Mouse (Mus musculus) naive thymus-derived CD4-positive, alpha-beta T cell, adult 5 months (primary cell): Measurements from ENCODE around the gene Gmpr2. TPM values are rescaled to one million over a fixed set of nuclear protein-coding genes. Genes with fewer than 3 reads are reported as not detected.

Experiments
- polyA plus RNA-seq: library from polyadenylated mRNA; unstranded; fragments of 100-300 nt; shearing (Covaris generic); gene quantifications from one replicate; pipeline ENCODE4 v1.2.1, GENCODE M21; 2017

The Gmpr2 gene
- polyA plus RNA-seq: 34.7 TPM

GRCm38 (mm10) chr14:55671833-55672740 lies at the start of gene Gmpr2, which contains the start of gene Nedd8:
Gmpr2 (plus strand) TSS chr14:55671941.
Nedd8 (minus strand) TSS chr14:55672124.

GRCm38 (mm10) chr14:55635523-55636007 lies 36.2 kb upstream of the Gmpr2 start, which contains the start of gene Ipo4:
Ipo4 (minus strand) TSS chr14:55635957.

GRCm38 (mm10) chr14:55637795-55638194 lies 33.9 kb upstream of the Gmpr2 start, which contains the start of gene Gm49378:
Gm49378 (minus strand) TSS chr14:55637895.

GRCm38 (mm10) chr14:55643060-55643907 lies 28.5 kb upstream of the Gmpr2 start, which contains the start of gene Tm9sf1:
Tm9sf1 (minus strand) TSS chr14:55643806.

GRCm38 (mm10) chr14:55649884-55650283 lies 21.9 kb upstream of the Gmpr2 start, which contains the start of gene Tssk4:
Tssk4 (plus strand) TSS chr14:55650184.

GRCm38 (mm10) chr14:55659960-55660573 lies 11.7 kb upstream of the Gmpr2 start, which contains the start of gene Mdp1:
Mdp1 (minus strand) TSS chr14:55660508.

GRCm38 (mm10) chr14:55681160-55682117 lies 9.7 kb downstream of the Gmpr2 start, which contains the start of gene Tinf2:
Tinf2 (minus strand) TSS chr14:55681820.

GRCm38 (mm10) chr14:55713729-55714122 lies 42.0 kb downstream of the Gmpr2 start, which contains the start of gene Tgm1:
Tgm1 (minus strand) TSS chr14:55713926.

GRCm38 (mm10) chr14:55721700-55722437 lies 50.1 kb downstream of the Gmpr2 start, which contains the start of gene Rabggta:
Rabggta (minus strand) TSS chr14:55722263.

Other genes with a start within 250 kb of the Gmpr2 start
- gene Dhrs4, start 193.2 kb upstream of the Gmpr2 start, polyA plus RNA-seq: 29.8 TPM
- not detected for gene Carmil3, start 181.3 kb upstream of the Gmpr2 start, polyA plus RNA-seq
- not detected for gene Cpne6, start 161.5 kb upstream of the Gmpr2 start, polyA plus RNA-seq
- not detected for gene Nrl, start 147.0 kb upstream of the Gmpr2 start, polyA plus RNA-seq
- gene Pck2, start 131.7 kb upstream of the Gmpr2 start, polyA plus RNA-seq: 15.0 TPM
- 135 TPM for gene Dcaf11, start 111.9 kb upstream of the Gmpr2 start, polyA plus RNA-seq
- gene A730061H03Rik, start 111.5 kb upstream of the Gmpr2 start, polyA plus RNA-seq: 7.1 TPM
- not detected for gene Fitm1, start 96.3 kb upstream of the Gmpr2 start, polyA plus RNA-seq
- gene Psme1, start 93.8 kb upstream of the Gmpr2 start, polyA plus RNA-seq: 681 TPM
- gene Emc9, start 86.6 kb upstream of the Gmpr2 start, polyA plus RNA-seq: 30.4 TPM
- gene Psme2, start 80.8 kb upstream of the Gmpr2 start, polyA plus RNA-seq: 378 TPM
- gene Rnf31, start 80.2 kb upstream of the Gmpr2 start, polyA plus RNA-seq: 45.9 TPM
- 142 TPM for gene Irf9, start 68.4 kb upstream of the Gmpr2 start, polyA plus RNA-seq
- gene Rec8, start 53.9 kb upstream of the Gmpr2 start, polyA plus RNA-seq: 1.1 TPM
- 55.1 TPM for gene Ipo4, start 36.0 kb upstream of the Gmpr2 start, polyA plus RNA-seq
- 0.66 TPM for gene Gm49378, start 34.0 kb upstream of the Gmpr2 start, polyA plus RNA-seq
- 58.5 TPM for gene Tm9sf1, start 28.1 kb upstream of the Gmpr2 start, polyA plus RNA-seq
- gene Tssk4, start 21.8 kb upstream of the Gmpr2 start, polyA plus RNA-seq: 1.1 TPM
- gene Mdp1, start 11.4 kb upstream of the Gmpr2 start, polyA plus RNA-seq: 65.6 TPM
- 214 TPM for gene Nedd8, start 183 bp downstream of the Gmpr2 start, polyA plus RNA-seq
- gene Tinf2, start 9.9 kb downstream of the Gmpr2 start, polyA plus RNA-seq: 156 TPM
- not detected for gene Tgm1, start 42.0 kb downstream of the Gmpr2 start, polyA plus RNA-seq
- 109 TPM for gene Rabggta, start 50.3 kb downstream of the Gmpr2 start, polyA plus RNA-seq
- 18.4 TPM for gene Dhrs1, start 73.7 kb downstream of the Gmpr2 start, polyA plus RNA-seq
- 35.8 TPM for gene Nop9, start 73.8 kb downstream of the Gmpr2 start, polyA plus RNA-seq
- not detected for gene Cideb, start 86.5 kb downstream of the Gmpr2 start, polyA plus RNA-seq
- not detected for gene Ltb4r2, start 89.5 kb downstream of the Gmpr2 start, polyA plus RNA-seq
- gene Ltb4r1, start 94.0 kb downstream of the Gmpr2 start, polyA plus RNA-seq: not detected
- not detected for gene Adcy4, start 112.2 kb downstream of the Gmpr2 start, polyA plus RNA-seq
- 61.2 TPM for gene Ripk3, start 116.9 kb downstream of the Gmpr2 start, polyA plus RNA-seq
- gene Nfatc4, start 151.2 kb downstream of the Gmpr2 start, polyA plus RNA-seq: not detected
- 0.06 TPM for gene Nynrin, start 182.1 kb downstream of the Gmpr2 start, polyA plus RNA-seq
- 0.07 TPM for gene Cbln3, start 212.5 kb downstream of the Gmpr2 start, polyA plus RNA-seq
- gene Khnyn, start 213.0 kb downstream of the Gmpr2 start, polyA plus RNA-seq: 64.5 TPM
- 40.2 TPM for gene Sdr39u1, start 228.4 kb downstream of the Gmpr2 start, polyA plus RNA-seq